Mouse (Mus musculus) kidney, adult 9 months (tissue): ENCODE results near the gene Cyba.

Experiments
- DNase-seq: peaks from one replicate; pipeline ENCODE4 v3.0.0; 2022

Gene Cyba

GRCm38 (mm10) chr8:122432443-122433268 lies at the start of gene Cyba:
Gene Cyba, minus strand, starts transcription at chr8:122432930.
- peak; percentile 90 for DNase-seq

GRCm38 (mm10) chr8:122482448-122482847 lies 49.7 kb upstream of the Cyba start:
- no peak for DNase-seq

GRCm38 (mm10) chr8:122475580-122476320 lies 43.0 kb upstream of the Cyba start, which contains the start of the genes Rnf166 and Ctu2:
Gene Rnf166, minus strand, starts transcription at chr8:122476064.
Gene Ctu2, plus strand, starts transcription at chr8:122476143.
- peak; percentile 87 for DNase-seq

- peak; percentile 44 for DNase-seq
Measured at GRCm38 (mm10) chr8:122474951-122475560, 42.3 kb upstream of the Cyba start.

GRCm38 (mm10) chr8:122473911-122474421 lies 41.2 kb upstream of the Cyba start:
- no peak for DNase-seq

GRCm38 (mm10) chr8:122470691-122471090 lies 38.0 kb upstream of the Cyba start:
- no peak for DNase-seq

- DNase-seq = no peak
Measured at GRCm38 (mm10) chr8:122469965-122470364, 37.2 kb upstream of the Cyba start.

GRCm38 (mm10) chr8:122469407-122469806 lies 36.7 kb upstream of the Cyba start:
- peak; percentile 47 for DNase-seq

GRCm38 (mm10) chr8:122467816-122468215 lies 35.1 kb upstream of the Cyba start:
- no peak for DNase-seq

GRCm38 (mm10) chr8:122464985-122465384 lies 32.3 kb upstream of the Cyba start:
- DNase-seq = no peak

- no peak for DNase-seq
Measured at GRCm38 (mm10) chr8:122463651-122464640, 31.2 kb upstream of the Cyba start.

GRCm38 (mm10) chr8:122462510-122462909 lies 29.8 kb upstream of the Cyba start:
- DNase-seq = no peak

- DNase-seq = no peak
Measured at GRCm38 (mm10) chr8:122461473-122462148, 28.9 kb upstream of the Cyba start.

- DNase-seq = peak; percentile 86
Measured at GRCm38 (mm10) chr8:122460524-122461472, 28.1 kb upstream of the Cyba start, which contains the start of gene Snai3. Gene Snai3, minus strand, starts transcription at chr8:122460733.

- DNase-seq = no peak
Measured at GRCm38 (mm10) chr8:122459990-122460389, 27.3 kb upstream of the Cyba start.

GRCm38 (mm10) chr8:122459218-122459900 lies 26.6 kb upstream of the Cyba start:
- DNase-seq = no peak

GRCm38 (mm10) chr8:122457171-122457570 lies 24.4 kb upstream of the Cyba start:
- DNase-seq = no peak

GRCm38 (mm10) chr8:122454409-122454808 lies 21.7 kb upstream of the Cyba start:
- DNase-seq = no peak

- no peak for DNase-seq
Measured at GRCm38 (mm10) chr8:122452154-122452553, 19.4 kb upstream of the Cyba start.
